Mouse (Mus musculus): ENCODE measurements around the gene Prcp.

Prcp gene

GRCm38 (mm10) chr7:92981864-92982263 is 107.6 kb downstream of the Prcp start:
- DNase-seq = peak; percentile 23 to 27

Measured in cerebellum, postnatal 14 days (tissue).